Mouse (Mus musculus): ENCODE measurements around the gene Zc3h7b.

DNA sequence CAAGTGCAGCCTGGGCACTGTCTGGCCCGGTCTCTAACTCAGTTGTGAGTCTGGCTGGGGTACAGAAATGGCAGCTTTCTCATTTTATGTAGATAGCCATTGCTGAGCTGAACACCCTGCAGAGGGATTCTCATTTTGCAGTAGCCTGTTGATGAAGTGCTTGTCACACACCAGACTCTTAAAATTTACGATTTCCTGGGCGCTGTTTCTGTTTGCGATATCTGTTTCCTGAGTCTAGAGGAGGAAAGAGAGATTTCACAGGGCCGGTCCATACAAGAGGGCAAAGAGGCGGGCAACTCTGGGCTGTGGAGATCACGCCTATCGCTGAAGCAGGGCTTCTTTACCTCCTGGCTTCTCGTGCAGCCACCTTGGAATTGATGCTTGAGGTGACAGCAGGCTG is 20.8 kb downstream of the Zc3h7b start:
- TF ChIP-seq GATA1 (IDR thresholded peaks at IDR 0.05; ENCODE audit: borderline replicate concordance, low read length), result no peak
- TF ChIP-seq FLI1 (IDR thresholded peaks at IDR 0.05; ENCODE audit: low read length), result no peak

Data from megakaryocyte, embryonic 14.5 days (primary cell).